Mouse (Mus musculus) testis, adult 2 months (tissue): ENCODE measurements at regions not wholly inside any gene's neighbourhood (a gene's known extent, or its start where the extent isn't known, plus 50 kb on each side); places are given as distances from the start of the nearest gene placed in this dataset.
"Not testable (repeated sequence)": the region's sequence is repeated elsewhere in the genome, so short reads cannot be mapped to it uniquely, and the experiment has no call there.

Source experiments
- H3K27ac ChIP-seq: fragments of 200-500 bp; 2 replicates; pipeline ENCODE4 v1.5.1; 2012; ENCODE audit warnings: low read depth, low read length; ENCODE audit not compliant: control insufficient read depth, insufficient read depth
- H3K27me3 ChIP-seq: fragments of 200-500 bp; 2 replicates; pipeline ENCODE4 v1.6.1; 2012; ENCODE audit warnings: mild to moderate bottlenecking, low read length, moderate library complexity; ENCODE audit not compliant: control insufficient read depth, insufficient read depth
- H3K36me3 ChIP-seq: fragments of 200-500 bp; 2 replicates; pipeline ENCODE4 v1.6.1; 2012; ENCODE audit warnings: mild to moderate bottlenecking, low read length; ENCODE audit not compliant: control insufficient read depth, insufficient read depth
- H3K4me1 ChIP-seq: fragments of 200-500 bp; 2 replicates; pipeline ENCODE4 v1.6.1; 2012; ENCODE audit warnings: low read length; ENCODE audit not compliant: control insufficient read depth, insufficient read depth
- H3K4me3 ChIP-seq: fragments of 200-500 bp; 2 replicates; pipeline ENCODE4 v1.5.1; 2012; ENCODE audit warnings: low read depth, mild to moderate bottlenecking, low read length, moderate library complexity, mixed read lengths; ENCODE audit not compliant: control insufficient read depth
- CTCF ChIP-seq: fragments of 200-500 bp; IDR thresholded peaks from 2 replicates; pipeline ENCODE4 v1.5.1; 2012; ENCODE audit warnings: low read depth, mild to moderate bottlenecking, inconsistent platforms, low read length, moderate library complexity; ENCODE audit not compliant: control insufficient read depth, insufficient read depth, insufficient replicate concordance
- POLR2A ChIP-seq: fragments of 200-500 bp; IDR thresholded peaks from 2 replicates; pipeline ENCODE4 v1.6.1; 2012; ENCODE audit warnings: low read depth, mild to moderate bottlenecking, inconsistent platforms, low read length, moderate library complexity; ENCODE audit not compliant: control insufficient read depth

DNA sequence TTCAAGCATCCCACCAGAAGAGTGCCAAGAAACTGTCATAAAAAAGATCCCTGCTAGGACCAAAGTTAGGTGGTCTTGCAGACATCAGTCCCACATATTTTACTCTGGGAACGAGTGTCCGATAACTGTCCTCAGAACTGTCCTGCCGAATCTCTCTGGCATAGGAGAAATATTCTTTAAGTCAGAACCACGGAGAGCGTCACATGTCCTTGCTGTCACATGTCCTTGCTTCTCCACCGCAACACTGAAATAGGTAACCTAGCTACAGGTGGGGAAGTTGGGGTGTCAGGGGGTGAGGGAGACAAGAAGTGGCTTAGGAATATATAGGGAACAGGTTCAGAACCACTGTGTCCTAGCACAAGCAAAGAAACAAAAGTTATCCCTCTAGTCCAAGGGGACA, 203.5 kb upstream of the Pum3 start:
- Histone ChIP-seq H3K4me3 (no peak overlapping the region), H3K27me3 (no peaks in the 10 kb centered on the region), H3K4me1 (no peaks in the 10 kb centered on the region), H3K36me3 (no peaks in the 10 kb centered on the region), H3K27ac (no peak overlapping the region)
- TF ChIP-seq CTCF (no peak), POLR2A (no peak)

DNA sequence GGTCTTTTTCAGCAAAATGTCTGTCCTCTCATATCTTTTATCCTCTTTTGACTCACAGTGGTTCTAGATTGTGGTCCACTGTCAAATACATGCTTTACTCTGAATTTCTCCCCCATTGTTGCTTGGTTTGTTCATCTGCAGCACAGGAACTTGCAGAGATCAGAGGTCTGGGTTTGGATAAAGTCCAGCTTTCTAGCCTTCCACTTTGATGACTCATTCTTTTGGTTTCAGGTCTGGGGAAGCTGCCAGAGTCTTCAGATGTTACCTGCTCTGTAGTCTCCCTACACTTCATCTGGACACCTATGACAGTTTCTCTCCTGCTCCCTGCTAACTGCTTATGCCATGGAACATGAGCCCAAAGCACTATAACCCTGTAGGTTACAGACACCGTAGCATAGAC, 198.0 kb upstream of the Pum3 start:
- Histone ChIP-seq H3K36me3 (no peaks in the 10 kb centered on the region), H3K4me1 (no peaks in the 10 kb centered on the region), H3K27me3 (no peaks in the 10 kb centered on the region), H3K4me3 (no peak overlapping the region), H3K27ac (no peak overlapping the region)
- TF ChIP-seq CTCF (no peak), POLR2A (no peak)

DNA sequence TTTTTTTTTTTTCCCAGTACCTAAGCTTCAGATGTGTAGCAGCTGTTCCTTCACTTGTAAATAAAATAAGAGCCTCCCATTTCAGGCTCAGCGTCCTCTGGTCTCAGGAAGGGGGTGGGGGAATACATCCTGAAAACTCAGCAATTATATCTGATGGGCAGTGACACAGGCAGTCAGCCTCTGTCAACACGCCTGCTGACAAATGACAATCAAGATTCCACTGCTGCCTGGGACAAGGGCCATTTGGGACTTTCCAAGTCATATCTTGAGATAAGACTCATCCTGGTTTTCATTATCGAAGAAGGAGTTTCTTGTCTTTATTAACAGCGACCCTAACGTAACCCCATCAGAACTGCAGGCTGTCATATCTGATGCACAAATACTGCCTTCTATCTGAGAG, 187.9 kb upstream of the Pum3 start:
- no peaks in the 10 kb centered on the region for H3K36me3 ChIP-seq
- no peaks in the 10 kb centered on the region for H3K27me3 ChIP-seq
- no peak overlapping the region for H3K27ac ChIP-seq
- no peaks in the 10 kb centered on the region for H3K4me1 ChIP-seq
- H3K4me3 ChIP-seq: no peak overlapping the region
- TF ChIP-seq POLR2A (no peak), CTCF (no peak)

DNA sequence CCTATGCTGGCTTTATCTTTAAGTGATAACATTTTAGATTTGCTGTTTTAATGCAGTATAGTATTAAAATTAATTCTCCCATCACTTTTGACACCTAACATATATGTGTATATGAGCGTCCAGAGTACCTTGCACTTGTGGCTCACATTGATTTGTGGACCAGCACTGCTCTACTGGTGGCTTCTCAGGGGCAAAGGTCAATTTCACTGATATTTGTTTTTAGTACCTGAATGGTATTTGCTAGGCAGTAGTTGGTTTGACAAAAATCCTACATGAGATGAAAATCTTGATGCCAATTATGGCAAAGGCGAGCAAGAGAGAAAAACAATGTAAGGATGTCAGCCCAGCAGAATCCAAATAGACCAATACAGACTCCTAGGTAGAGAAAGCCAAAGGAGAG, 177.3 kb upstream of the Pum3 start:
- no peak overlapping the region for H3K27ac ChIP-seq
- no peak for TF ChIP-seq CTCF
- TF ChIP-seq POLR2A: no peak
- no peaks in the 10 kb centered on the region for H3K36me3 ChIP-seq
- H3K27me3 ChIP-seq: no peaks in the 10 kb centered on the region
- H3K4me1 ChIP-seq: no peaks in the 10 kb centered on the region
- no peak overlapping the region for H3K4me3 ChIP-seq

DNA sequence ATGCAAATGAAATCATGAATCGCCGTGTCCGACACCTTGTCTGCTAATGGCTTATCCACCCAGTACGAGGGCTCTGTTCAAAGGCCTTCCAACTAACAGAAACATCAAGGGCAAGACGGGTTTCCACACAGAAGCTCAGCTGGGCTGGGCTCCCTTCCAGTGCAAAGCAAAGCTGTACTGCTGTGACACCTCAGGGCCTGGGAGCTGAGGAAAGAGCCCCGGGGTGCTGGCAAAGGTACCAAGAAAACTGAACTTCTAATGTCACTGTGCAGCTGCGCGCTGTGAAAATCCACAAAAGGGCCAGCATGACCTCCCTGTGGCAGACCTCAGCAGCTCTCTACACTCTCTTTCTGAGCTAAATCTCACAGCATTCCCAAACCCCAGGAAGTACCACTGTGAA, 173.7 kb upstream of the Pum3 start:
- no peak for TF ChIP-seq POLR2A
- no peak for TF ChIP-seq CTCF
- H3K4me3 ChIP-seq: no peak overlapping the region
- H3K4me1 ChIP-seq: peaks cover 5% of the 10 kb centered on the region
- no peaks in the 10 kb centered on the region for H3K36me3 ChIP-seq
- no peak overlapping the region for H3K27ac ChIP-seq
- H3K27me3 ChIP-seq: no peaks in the 10 kb centered on the region

DNA sequence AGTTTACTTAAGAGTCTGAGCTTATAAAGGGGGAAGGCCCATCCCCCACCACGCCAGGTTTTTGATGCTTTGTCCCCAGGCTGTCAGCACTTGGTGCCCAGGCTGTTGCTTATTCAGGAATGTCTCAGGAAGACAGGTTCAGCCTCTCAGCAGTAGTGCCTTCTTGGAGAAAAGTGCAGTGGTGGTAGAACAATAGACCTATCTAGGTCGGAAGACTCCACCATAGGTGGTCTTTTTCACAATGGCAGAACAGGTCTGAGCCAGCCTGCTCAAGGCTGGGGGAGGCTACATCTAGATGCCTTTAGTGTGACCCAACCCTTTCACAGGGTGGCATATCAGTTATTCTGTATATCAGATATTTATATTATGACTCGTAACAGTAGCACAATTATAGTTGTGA, 171.9 kb upstream of the Pum3 start:
- no peaks in the 10 kb centered on the region for H3K36me3 ChIP-seq
- no peak overlapping the region for H3K4me3 ChIP-seq
- H3K27ac ChIP-seq: no peak overlapping the region
- H3K4me1 ChIP-seq: peaks cover 5% of the 10 kb centered on the region
- no peak for TF ChIP-seq CTCF
- TF ChIP-seq POLR2A: no peak
- no peaks in the 10 kb centered on the region for H3K27me3 ChIP-seq

DNA sequence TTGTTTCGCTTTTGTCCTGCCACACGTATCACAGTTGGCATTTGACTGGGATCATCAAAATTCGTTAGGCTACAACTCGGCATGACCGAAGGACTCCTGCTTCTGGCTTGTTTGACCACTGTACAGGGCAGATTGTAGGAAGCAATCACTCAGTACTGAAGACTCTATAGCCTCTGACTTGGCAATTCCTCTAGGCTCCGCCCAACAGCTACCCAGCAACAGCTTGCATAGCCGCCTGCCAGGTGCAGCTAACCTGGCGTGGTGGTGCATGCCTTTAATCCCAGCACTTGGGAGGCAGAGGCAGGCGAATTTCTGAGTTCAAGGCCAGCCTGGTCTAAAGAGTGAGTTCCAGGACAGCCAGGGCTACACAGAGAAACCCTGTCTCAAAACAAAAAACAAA, 170.8 kb upstream of the Pum3 start:
- H3K27ac ChIP-seq, H3K4me3 ChIP-seq, H3K4me1 ChIP-seq, H3K36me3 ChIP-seq, H3K27me3 ChIP-seq: not testable (repeated sequence)

DNA sequence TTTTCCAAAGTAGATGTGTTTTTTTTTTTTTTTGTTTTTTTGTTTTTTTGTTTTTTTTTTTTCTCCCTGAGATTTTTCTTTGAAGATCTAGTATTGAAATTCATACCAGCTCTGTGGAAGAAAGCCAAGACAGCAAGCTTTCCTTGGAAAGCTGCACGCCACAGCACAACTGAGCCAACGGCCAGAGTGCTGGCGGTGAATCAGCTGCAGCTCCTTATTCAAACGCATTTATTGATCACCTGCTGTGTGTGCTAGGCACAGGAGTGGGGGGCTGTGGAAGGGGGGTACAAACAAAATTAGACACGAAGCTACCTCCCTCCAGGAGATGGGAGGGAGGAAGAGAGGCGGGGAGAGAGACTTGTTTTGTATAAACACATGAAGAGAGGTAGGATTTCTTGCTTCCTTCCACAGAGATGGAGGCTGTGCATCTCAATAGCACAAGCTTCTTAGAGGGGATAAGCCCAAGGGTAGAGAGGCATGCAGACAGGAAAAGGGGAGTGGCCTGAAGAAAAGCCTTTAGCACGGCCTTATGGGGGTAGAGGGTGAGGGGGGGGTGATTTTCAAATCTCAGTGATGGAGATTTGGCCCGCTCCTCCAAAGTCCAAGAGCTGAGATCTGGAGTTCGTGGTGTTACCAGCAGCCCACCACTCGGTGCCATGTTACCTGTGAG, 170.1 kb upstream of the Pum3 start:
- H3K36me3 ChIP-seq: no peaks in the 10 kb centered on the region
- H3K4me3 ChIP-seq: no peak overlapping the region
- TF ChIP-seq POLR2A: no peak
- no peak for TF ChIP-seq CTCF
- H3K4me1 ChIP-seq: peaks cover 5% of the 10 kb centered on the region
- H3K27me3 ChIP-seq: no peaks in the 10 kb centered on the region
- H3K27ac ChIP-seq: no peak overlapping the region
